Mouse (Mus musculus): Measurements from ENCODE around the gene Grm4. TPM values are rescaled to one million over a fixed set of nuclear protein-coding genes. Genes with fewer than 3 reads are reported as not detected.

Gene Grm4
- polyA plus RNA-seq, 1 experiment from 2014 or later = 0.96 TPM

- Histone ChIP-seq H3K4me1 (peaks cover 30% of the 10 kb centered on the region), H3K27ac (replicated peaks) (no peak overlapping the region; the same call in 1 of the 2 replicates), H3K4me3 (no peak overlapping the region), H3K9me3 (no peaks in the 10 kb centered on the region), H3K36me3 (replicated peaks) (no peaks in the 10 kb centered on the region), H3K27me3 (replicated peaks; ENCODE audit: low read depth, poor library complexity, severe bottlenecking) (peaks cover 3% of the 10 kb centered on the region; the same call in 1 of the 2 replicates)
- WGBS = 56% methylated on average over 13 of the region's 13 CpGs
- DNase-seq (ENCODE audit: low spot score) = peak; percentile 22
Observed at GRCm38 (mm10) chr17:27442538-27443113, 78.6 kb downstream of the Grm4 start.

- DNase-seq (ENCODE audit: low spot score) = no peak
- WGBS = 65% methylated on average over 7 of the region's 7 CpGs
- H3K9me3 ChIP-seq = no peaks in the 10 kb centered on the region
- no peaks in the 10 kb centered on the region for H3K36me3 ChIP-seq (replicated peaks)
- H3K27me3 ChIP-seq (replicated peaks; ENCODE audit: low read depth, poor library complexity, severe bottlenecking) = peaks cover 3% of the 10 kb centered on the region; the same call in 1 of the 2 replicates
- H3K4me3 ChIP-seq = no peak overlapping the region
- H3K27ac ChIP-seq (replicated peaks) = no peak overlapping the region
- H3K4me1 ChIP-seq = peaks cover 26% of the 10 kb centered on the region
Observed at GRCm38 (mm10) chr17:27441778-27442177, 79.4 kb downstream of the Grm4 start.

DNA sequence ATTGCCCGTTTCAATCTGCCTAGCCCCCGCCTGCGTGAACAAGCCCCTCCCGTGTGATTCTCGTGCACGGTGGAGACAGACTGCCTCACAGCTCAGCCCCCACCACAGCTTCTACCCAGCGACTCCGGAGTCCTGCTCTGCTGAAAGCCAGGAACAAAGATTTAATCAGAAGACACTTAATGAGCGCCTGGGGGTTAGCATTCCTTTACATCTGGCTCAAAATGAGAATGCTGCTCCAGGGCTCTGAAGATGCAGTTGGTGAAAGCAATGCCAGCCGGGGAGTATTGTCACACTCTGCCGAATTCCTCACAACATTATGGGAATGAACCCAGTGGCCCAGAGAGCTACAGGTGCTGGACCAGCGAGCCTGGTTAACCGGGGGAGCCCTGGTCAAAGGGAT is 85.4 kb downstream of the Grm4 start:
- H3K4me3 ChIP-seq = no peak overlapping the region
- peak; percentile 27 for DNase-seq (ENCODE audit: low spot score)
- H3K27me3 ChIP-seq (replicated peaks; ENCODE audit: low read depth, poor library complexity, severe bottlenecking) = peaks cover 13% of the 10 kb centered on the region
- H3K36me3 ChIP-seq (replicated peaks) = no peaks in the 10 kb centered on the region
- peaks cover 51% of the 10 kb centered on the region for H3K4me1 ChIP-seq
- H3K9me3 ChIP-seq = no peaks in the 10 kb centered on the region
- 20% methylated on average over 13 of the region's 13 CpGs for WGBS
- H3K27ac ChIP-seq (replicated peaks) = no peak overlapping the region

- H3K4me1 ChIP-seq = peaks cover 51% of the 10 kb centered on the region
- 93% methylated on average over 15 of the region's 15 CpGs for WGBS
Observed at GRCm38 (mm10) chr17:27435225-27435624, 86.0 kb downstream of the Grm4 start.

DNA sequence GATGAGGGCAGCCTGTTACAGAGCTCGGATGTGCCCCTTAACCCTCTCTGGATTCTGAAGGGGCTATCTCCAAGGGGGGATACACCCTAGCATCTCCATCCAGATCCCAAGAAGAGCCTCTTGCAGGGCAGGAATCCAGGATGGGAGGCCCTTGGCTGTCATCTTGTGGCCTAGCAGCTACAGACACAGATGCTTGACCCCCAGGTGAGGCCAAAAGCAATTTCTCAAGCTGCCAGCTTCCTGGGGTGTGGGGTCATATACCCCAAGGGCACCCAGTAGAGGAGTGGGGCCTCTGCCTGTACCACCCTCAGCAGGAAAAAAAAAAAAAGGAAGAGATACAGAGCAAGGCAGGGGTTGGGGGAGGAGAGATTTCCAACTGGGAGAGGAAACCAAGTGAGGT is 87.1 kb downstream of the Grm4 start:
- DNase-seq (ENCODE audit: low spot score) = no peak
- H3K9me3 ChIP-seq = peaks cover under 1% of the 10 kb centered on the region; the same call in 1 of the 2 replicates
- WGBS = 74% methylated on average over 1 of the region's 1 CpGs
- no peak overlapping the region for H3K4me3 ChIP-seq
- H3K27me3 ChIP-seq (replicated peaks; ENCODE audit: low read depth, poor library complexity, severe bottlenecking) = peaks cover 10% of the 10 kb centered on the region
- H3K4me1 ChIP-seq = peaks cover 56% of the 10 kb centered on the region
- H3K27ac ChIP-seq (replicated peaks) = no peak overlapping the region
- H3K36me3 ChIP-seq (replicated peaks) = no peaks in the 10 kb centered on the region

More at GRCm38 (mm10) chr17:27435225-27435624, 86.0 kb downstream of the Grm4 start:
- H3K36me3 ChIP-seq (replicated peaks) = no peaks in the 10 kb centered on the region
- H3K9me3 ChIP-seq = no peaks in the 10 kb centered on the region
- H3K4me3 ChIP-seq = no peak overlapping the region
- H3K27me3 ChIP-seq (replicated peaks; ENCODE audit: low read depth, poor library complexity, severe bottlenecking) = peaks cover 13% of the 10 kb centered on the region
- DNase-seq (ENCODE audit: low spot score) = no peak
- H3K27ac ChIP-seq (replicated peaks) = no peak overlapping the region

- H3K4me3 ChIP-seq = no peak overlapping the region
- H3K27me3 ChIP-seq (replicated peaks; ENCODE audit: low read depth, poor library complexity, severe bottlenecking) = peaks cover 10% of the 10 kb centered on the region
- no peak for DNase-seq (ENCODE audit: low spot score)
- WGBS = 32% methylated on average over 3 of the region's 3 CpGs
- peaks cover 9% of the 10 kb centered on the region for H3K9me3 ChIP-seq
- H3K36me3 ChIP-seq (replicated peaks) = peaks cover 5% of the 10 kb centered on the region; the same call in 1 of the 2 replicates
- peaks cover 56% of the 10 kb centered on the region for H3K4me1 ChIP-seq
- peak overlapping the region; percentile 70 for H3K27ac ChIP-seq (replicated peaks)
Observed at GRCm38 (mm10) chr17:27433179-27433680, 88.0 kb downstream of the Grm4 start.

- 70% methylated on average over 9 of the region's 9 CpGs for WGBS
- Histone ChIP-seq H3K4me1 (peaks cover 56% of the 10 kb centered on the region), H3K4me3 (no peak overlapping the region), H3K9me3 (peaks cover 12% of the 10 kb centered on the region), H3K36me3 (replicated peaks) (peaks cover 5% of the 10 kb centered on the region; the same call in 1 of the 2 replicates), H3K27me3 (replicated peaks; ENCODE audit: low read depth, poor library complexity, severe bottlenecking) (peaks cover 10% of the 10 kb centered on the region), H3K27ac (replicated peaks) (peak overlapping the region; percentile 70)
- DNase-seq (ENCODE audit: low spot score) = no peak
Observed at GRCm38 (mm10) chr17:27432145-27432650, 89.0 kb downstream of the Grm4 start.

DNA sequence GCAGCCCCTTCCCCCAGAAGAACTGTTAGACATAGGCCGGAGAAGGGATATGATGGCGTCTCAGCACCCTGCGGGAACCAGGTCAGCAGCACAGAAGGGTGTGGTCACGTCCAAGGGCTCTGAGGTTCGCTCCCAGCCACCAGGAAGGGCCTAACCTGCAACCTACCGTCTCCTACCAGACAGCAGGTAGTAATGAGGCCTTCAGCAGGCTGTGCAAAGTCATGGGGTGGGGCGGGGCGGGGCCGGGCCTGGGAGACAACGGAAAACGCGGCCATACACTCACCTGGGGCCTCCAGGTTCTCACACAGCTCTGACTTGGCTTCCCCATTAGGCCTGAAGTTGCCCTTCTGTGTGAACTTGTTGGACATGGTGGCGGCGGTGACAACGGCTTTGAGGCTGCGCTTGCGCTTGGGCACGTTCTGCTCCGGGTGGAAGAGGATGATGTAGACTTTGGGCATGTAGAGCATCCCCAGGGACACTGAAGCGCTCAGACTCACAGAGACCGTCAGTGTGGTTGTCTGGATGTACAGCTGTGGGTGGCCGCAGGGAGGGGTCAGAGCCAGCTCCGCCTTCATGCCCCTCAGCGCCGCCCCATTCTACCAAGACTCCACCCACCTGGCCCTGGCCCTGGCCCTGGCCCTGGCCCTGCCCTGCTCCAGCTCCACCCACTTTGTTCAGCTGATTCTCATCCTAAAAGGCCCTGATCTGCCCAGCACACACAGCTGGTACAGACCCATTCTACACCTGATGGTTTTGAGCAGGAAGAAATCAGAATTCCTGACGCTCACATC is 90.0 kb downstream of the Grm4 start:
- no peak for DNase-seq (ENCODE audit: low spot score)
- H3K27ac ChIP-seq (replicated peaks) = peak overlapping the region; percentile 25; the same call in 1 of the 2 replicates
- WGBS = 83% methylated on average over 26 of the region's 26 CpGs
- H3K4me3 ChIP-seq = no peak overlapping the region
- H3K9me3 ChIP-seq = peaks cover 12% of the 10 kb centered on the region
- H3K27me3 ChIP-seq (replicated peaks; ENCODE audit: low read depth, poor library complexity, severe bottlenecking) = peaks cover 10% of the 10 kb centered on the region
- H3K4me1 ChIP-seq = peaks cover 54% of the 10 kb centered on the region
- H3K36me3 ChIP-seq (replicated peaks) = peaks cover 5% of the 10 kb centered on the region; the same call in 1 of the 2 replicates

DNA sequence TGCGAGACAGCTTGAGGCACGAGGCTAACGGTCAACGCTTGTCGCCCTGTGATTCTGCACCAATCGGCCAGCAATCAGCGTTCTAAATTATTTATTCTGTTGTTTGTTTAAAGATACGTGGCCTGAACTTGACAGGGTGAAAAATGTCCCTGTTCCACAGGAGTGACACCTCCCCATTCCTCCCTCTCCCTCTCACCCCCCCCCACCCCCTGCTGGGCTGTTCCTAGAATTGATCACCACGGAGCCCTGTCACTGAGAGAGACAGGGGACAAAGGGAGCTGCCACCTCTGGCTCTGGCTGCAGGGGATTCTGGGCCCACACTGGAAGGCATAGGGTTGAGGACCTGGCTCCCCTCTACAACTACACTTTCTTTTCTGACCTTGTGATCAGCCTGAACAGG is 91.4 kb downstream of the Grm4 start:
- Histone ChIP-seq H3K27me3 (replicated peaks; ENCODE audit: low read depth, poor library complexity, severe bottlenecking) (peaks cover 8% of the 10 kb centered on the region; the same call in 1 of the 2 replicates), H3K4me3 (no peak overlapping the region), H3K4me1 (peaks cover 42% of the 10 kb centered on the region), H3K27ac (replicated peaks) (no peak overlapping the region), H3K9me3 (peaks cover 12% of the 10 kb centered on the region), H3K36me3 (replicated peaks) (peaks cover 5% of the 10 kb centered on the region; the same call in 1 of the 2 replicates)
- 49% methylated on average over 9 of the region's 9 CpGs for WGBS
- DNase-seq (ENCODE audit: low spot score) = no peak

- peaks cover 9% of the 10 kb centered on the region; the same call in 1 of the 2 replicates for H3K27me3 ChIP-seq (replicated peaks; ENCODE audit: low read depth, poor library complexity, severe bottlenecking)
- H3K9me3 ChIP-seq = peaks cover 12% of the 10 kb centered on the region
- 87% methylated on average over 2 of the region's 2 CpGs for WGBS
- no peak overlapping the region for H3K4me3 ChIP-seq
- no peak for DNase-seq (ENCODE audit: low spot score)
- H3K36me3 ChIP-seq (replicated peaks) = peaks cover 5% of the 10 kb centered on the region; the same call in 1 of the 2 replicates
- H3K27ac ChIP-seq (replicated peaks) = no peak overlapping the region; the same call in 1 of the 2 replicates
- H3K4me1 ChIP-seq = peaks cover 38% of the 10 kb centered on the region
Observed at GRCm38 (mm10) chr17:27425016-27425415, 96.2 kb downstream of the Grm4 start.

DNA sequence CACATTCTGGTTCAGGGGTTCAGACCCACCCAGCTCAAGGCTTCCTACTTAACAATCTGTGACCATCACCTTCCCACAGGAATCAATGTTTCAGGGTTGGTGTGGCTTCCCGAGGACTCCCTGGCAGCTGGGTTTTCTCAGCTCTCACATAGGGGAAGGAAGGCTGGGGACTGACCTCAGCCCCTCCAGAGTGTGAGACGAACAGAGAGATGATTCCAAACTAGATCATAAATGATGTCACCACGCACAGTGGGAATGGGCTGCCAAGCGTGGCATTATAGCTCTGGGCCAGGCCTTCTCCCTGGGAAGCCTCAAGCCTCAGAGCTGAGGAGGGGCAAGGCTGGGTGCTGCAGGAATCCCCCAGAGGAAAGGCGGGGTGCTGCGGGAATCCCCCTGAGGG is 96.8 kb downstream of the Grm4 start:
- H3K27ac ChIP-seq (replicated peaks) = no peak overlapping the region
- H3K4me3 ChIP-seq = no peak overlapping the region
- peaks cover 12% of the 10 kb centered on the region for H3K9me3 ChIP-seq
- H3K36me3 ChIP-seq (replicated peaks) = peaks cover 5% of the 10 kb centered on the region; the same call in 1 of the 2 replicates
- peaks cover 33% of the 10 kb centered on the region for H3K4me1 ChIP-seq
- peaks cover 9% of the 10 kb centered on the region; the same call in 1 of the 2 replicates for H3K27me3 ChIP-seq (replicated peaks; ENCODE audit: low read depth, poor library complexity, severe bottlenecking)
- WGBS = 78% methylated on average over 6 of the region's 6 CpGs
- DNase-seq (ENCODE audit: low spot score) = no peak

DNA sequence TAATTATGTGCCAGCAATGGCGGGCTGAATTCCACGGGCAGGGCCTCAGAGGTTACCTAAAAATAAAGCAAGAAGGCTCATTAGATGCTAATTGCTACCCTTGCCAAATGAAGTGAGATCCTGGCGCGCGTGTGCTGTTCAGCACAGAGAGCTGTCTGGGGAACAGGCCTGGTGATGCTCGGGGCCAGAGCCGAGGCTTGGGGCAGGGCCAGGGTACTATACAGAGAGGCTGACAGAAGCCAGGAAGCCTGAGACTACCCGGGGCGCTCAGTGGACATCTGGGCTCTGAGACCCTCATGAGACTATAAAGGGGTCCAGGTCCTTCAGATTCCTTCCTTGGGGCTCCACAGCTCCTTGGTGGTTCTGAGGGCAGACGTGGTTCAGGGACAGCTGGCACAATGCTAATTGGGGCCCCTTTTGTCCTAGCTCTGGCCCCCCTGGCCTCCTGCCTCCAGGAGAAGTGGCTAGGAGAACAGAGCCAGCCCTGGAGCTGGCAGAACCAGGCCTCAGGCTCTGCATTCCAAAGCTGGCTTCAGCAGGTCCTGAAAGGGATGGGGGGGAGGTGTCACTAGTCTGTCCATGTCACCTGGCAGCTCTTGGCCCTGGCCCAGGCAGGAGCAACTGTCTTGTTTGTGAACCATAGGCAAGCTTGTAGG is 98.3 kb downstream of the Grm4 start:
- DNase-seq (ENCODE audit: low spot score) = peak; percentile 62
- Histone ChIP-seq H3K4me3 (peak overlapping the region; percentile 41), H3K4me1 (peaks cover 39% of the 10 kb centered on the region), H3K9me3 (no peaks in the 10 kb centered on the region; the same call in 1 of the 2 replicates), H3K36me3 (replicated peaks) (no peaks in the 10 kb centered on the region), H3K27ac (replicated peaks) (peak overlapping the region; percentile 85), H3K27me3 (replicated peaks; ENCODE audit: low read depth, poor library complexity, severe bottlenecking) (peaks cover 9% of the 10 kb centered on the region; the same call in 1 of the 2 replicates)
- WGBS = 18% methylated on average over 10 of the region's 10 CpGs
